Mouse (Mus musculus) hindbrain, postnatal 0 days (tissue): Measurements from ENCODE around the gene Dctd. TPM values are rescaled to one million over a fixed set of nuclear protein-coding genes. Genes with fewer than 3 reads are reported as not detected.

Experiments used
- ATAC-seq: fragments of 200-750 bp; cut with Nextera tagmentation; 2 replicates; pipeline ENCODE4 v1.8.0; 2017; ENCODE audit warnings: mild to moderate bottlenecking, moderate TSS enrichment, moderate library complexity
- DNase-seq: peaks from one replicate; pipeline ENCODE4 v3.0.0-alpha.2; 2015; ENCODE audit warnings: low spot score
- H3K27ac ChIP-seq: fragments of 300-500 bp; sonication (generic); 2 replicates; pipeline ENCODE4 v1.5.1; 2014; ENCODE audit warnings: mild to moderate bottlenecking
- H3K27me3 ChIP-seq: fragments of 300-500 bp; sonication (generic); 2 replicates; pipeline ENCODE4 v1.6.1; 2014; ENCODE audit warnings: low read length, mixed read lengths; ENCODE audit not compliant: insufficient read depth
- H3K36me3 ChIP-seq: fragments of 300-500 bp; sonication (generic); 2 replicates; pipeline ENCODE4 v1.6.1; 2014; ENCODE audit warnings: low read length, mixed read lengths; ENCODE audit not compliant: insufficient read depth
- H3K4me1 ChIP-seq: fragments of 300-500 bp; sonication (generic); 2 replicates; pipeline ENCODE4 v1.6.1; 2014; ENCODE audit warnings: antibody characterized with exemption, low read length, mixed read lengths; ENCODE audit not compliant: insufficient read depth
- H3K4me2 ChIP-seq: fragments of 300-500 bp; sonication (generic); 2 replicates; pipeline ENCODE4 v1.6.1; 2014; ENCODE audit warnings: low read depth, mild to moderate bottlenecking, low read length, moderate library complexity, mixed read lengths
- H3K4me3 ChIP-seq: fragments of 300-500 bp; sonication (generic); 2 replicates; pipeline ENCODE4 v1.5.1; 2014; ENCODE audit warnings: low read length
- H3K9ac ChIP-seq: fragments of 300-500 bp; sonication (generic); replicated peaks from 2 replicates; pipeline ENCODE4 v1.6.1; 2014; ENCODE audit warnings: mild to moderate bottlenecking, low read length, moderate library complexity, mixed read lengths
- H3K9me3 ChIP-seq: fragments of 300-500 bp; sonication (generic); 2 replicates; pipeline ENCODE4 v1.6.1; 2016; ENCODE audit warnings: low read length, mixed read lengths
- CTCF ChIP-seq: IDR thresholded peaks from 2 replicates; pipeline ENCODE4 v1.5.1; 2016; ENCODE audit warnings: antibody characterized with exemption, control low read depth, low read depth
- WGBS: fragments of 180-500 bp; shearing (Covaris S2); extraction: QIAGEN DNeasy Blood & Tissue Kit; methylation state at CpG from one replicate; pipeline ENCODE4 v1.1.7; 2014; 5-methylcytosine and 5-hydroxymethylcytosine counted together
- polyA plus RNA-seq: library from polyadenylated mRNA; unstranded; fragments of >200 nt; fragmentation: Nextera tagmentation; extraction: Ambion mirVana; gene quantifications from 2 replicates; pipeline ENCODE4 v1.2.1, GENCODE M21; 2015
- total RNA-seq: library from RNA; depleted of rRNA; stranded (reverse); fragments of >200 nt; gene quantifications from 2 replicates; pipeline ENCODE4 v1.2.3, GENCODE M21; 2014; rRNA removed

Dctd gene
- 18.4 and 20.1 TPM in 2 replicates for total RNA-seq
- 9.8 TPM in 2 replicates for polyA plus RNA-seq

- Histone ChIP-seq H3K36me3 (no peaks in the 10 kb centered on the region), H3K9ac (peak within 1 kb of the TSS; percentile 28; the same call in 1 of the 2 replicates), H3K4me2 (peak within 1 kb of the TSS; percentile 52), H3K4me1 (0 out of 2 replicates have a peak, but pooled peaks cover 5% of the 10 kb centered on the region), H3K9me3 (no peaks in the 10 kb centered on the region), H3K27me3 (no peaks in the 10 kb centered on the region), H3K4me3 (peak within 1 kb of the TSS; percentile 24), H3K27ac (peak within 1 kb of the TSS; percentile 3; the same call in 1 of the 2 replicates)
- TF ChIP-seq CTCF = no peak
- no peak for DNase-seq
- 89% methylated on average over 12 of the region's 12 CpGs for WGBS
- no peak for ATAC-seq
These were observed at the start of gene Dctd for GRCm38 (mm10) chr8:48098792-48099191. Dctd (plus strand) TSS chr8:48099092.

DNA sequence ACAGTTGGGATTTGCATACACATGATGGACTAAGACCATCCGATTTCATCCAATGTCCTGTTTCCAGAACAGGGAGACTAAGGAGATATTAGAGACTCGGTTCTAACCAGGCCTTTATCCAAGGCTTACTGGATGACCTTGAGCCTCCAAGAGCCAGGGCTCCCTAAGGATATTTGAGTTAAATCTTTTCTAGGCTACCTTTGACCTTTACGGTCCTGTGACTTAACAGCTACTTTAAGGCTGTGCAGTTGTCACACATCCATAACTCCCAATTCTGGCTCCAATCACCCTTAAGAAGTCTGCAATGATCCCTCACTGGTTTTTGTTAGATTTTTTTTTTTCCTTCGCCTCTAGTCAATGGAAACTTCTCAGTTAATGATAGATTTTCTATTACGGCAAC is 45.3 kb upstream of the Dctd start:
- no peak for ATAC-seq
- Histone ChIP-seq H3K4me2 (no peak overlapping the region), H3K27ac (no peak overlapping the region), H3K36me3 (no peaks in the 10 kb centered on the region), H3K4me3 (no peak overlapping the region), H3K4me1 (no peaks in the 10 kb centered on the region), H3K9ac (no peak overlapping the region), H3K9me3 (no peaks in the 10 kb centered on the region), H3K27me3 (no peaks in the 10 kb centered on the region)
- no peak for DNase-seq
- 92% methylated on average over 5 of the region's 5 CpGs for WGBS
- no peak for TF ChIP-seq CTCF

DNA sequence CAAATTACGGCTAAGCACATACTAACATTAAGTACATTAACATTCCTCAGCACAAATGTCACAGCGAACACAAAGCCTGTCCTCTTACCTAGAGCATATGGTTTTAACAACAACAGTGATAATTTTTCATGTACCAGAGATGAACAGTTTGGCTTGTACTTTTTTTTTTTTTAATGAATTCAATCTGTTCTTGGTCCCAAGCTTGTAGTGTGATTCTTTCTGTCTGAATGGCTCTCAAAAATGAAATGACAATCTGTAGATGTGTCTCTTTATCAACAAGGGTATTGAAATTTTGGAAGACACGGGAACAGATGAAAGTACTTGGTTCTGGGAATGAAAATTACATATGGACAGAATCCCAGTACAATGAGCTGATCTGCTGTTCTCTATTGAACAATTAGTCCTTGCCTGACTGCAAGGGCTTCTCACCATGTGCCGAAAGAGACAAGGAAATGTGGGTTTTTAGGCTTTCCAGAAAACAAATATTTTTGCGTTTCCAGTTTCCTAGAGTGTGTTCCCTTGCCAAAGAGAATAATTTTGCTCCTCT is 35.3 kb upstream of the Dctd start:
- no peaks in the 10 kb centered on the region for H3K36me3 ChIP-seq
- H3K27me3 ChIP-seq = no peaks in the 10 kb centered on the region
- H3K9me3 ChIP-seq = no peaks in the 10 kb centered on the region
- no peaks in the 10 kb centered on the region for H3K4me1 ChIP-seq
- H3K4me2 ChIP-seq = no peak overlapping the region
- DNase-seq (no peak), ATAC-seq (no peak)
- 77% methylated on average over 5 of the region's 5 CpGs for WGBS
- H3K9ac ChIP-seq = no peak overlapping the region
- no peak for TF ChIP-seq CTCF
- no peak overlapping the region for H3K4me3 ChIP-seq
- no peak overlapping the region for H3K27ac ChIP-seq

- no peaks in the 10 kb centered on the region for H3K4me1 ChIP-seq
- ATAC-seq (no peak), DNase-seq (no peak)
- H3K27me3 ChIP-seq = no peaks in the 10 kb centered on the region
- H3K36me3 ChIP-seq = no peaks in the 10 kb centered on the region
- H3K4me2 ChIP-seq = no peak overlapping the region
- no peak for TF ChIP-seq CTCF
- H3K27ac ChIP-seq = no peak overlapping the region
- H3K9me3 ChIP-seq = no peaks in the 10 kb centered on the region
- H3K9ac ChIP-seq = no peak overlapping the region
- WGBS = 93% methylated on average over 2 of the region's 2 CpGs
- H3K4me3 ChIP-seq = no peak overlapping the region
These were observed 24.7 kb upstream of the Dctd start for GRCm38 (mm10) chr8:48074149-48074548.

DNA sequence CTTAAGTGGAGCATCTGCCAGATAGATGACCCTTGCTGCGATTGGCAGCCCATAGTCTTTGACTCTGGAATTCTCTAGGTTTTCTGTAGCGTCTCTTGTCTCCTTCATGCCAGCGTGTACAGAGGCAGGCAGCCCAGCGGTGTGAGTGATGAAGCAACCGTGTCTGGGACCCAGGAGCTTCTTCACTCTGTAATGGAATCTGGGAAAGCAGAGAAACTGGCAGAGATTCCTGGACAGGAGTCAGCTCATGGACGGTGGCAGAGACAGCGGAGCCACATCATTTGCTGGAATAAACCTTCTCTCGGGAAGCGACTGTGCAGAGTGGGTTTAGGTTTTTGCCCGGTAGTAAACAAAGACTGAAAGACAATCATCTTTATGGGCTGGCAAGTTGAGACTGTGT is 16.5 kb upstream of the Dctd start:
- H3K27ac ChIP-seq = no peak overlapping the region
- H3K4me3 ChIP-seq = no peak overlapping the region
- no peak overlapping the region for H3K4me2 ChIP-seq
- no peaks in the 10 kb centered on the region for H3K27me3 ChIP-seq
- ATAC-seq (no peak), DNase-seq (peak; percentile 17)
- no peaks in the 10 kb centered on the region for H3K9me3 ChIP-seq
- H3K36me3 ChIP-seq = no peaks in the 10 kb centered on the region
- no peak for TF ChIP-seq CTCF
- no peaks in the 10 kb centered on the region for H3K4me1 ChIP-seq
- no peak overlapping the region for H3K9ac ChIP-seq
- 50% methylated on average over 10 of the region's 10 CpGs for WGBS

- Histone ChIP-seq H3K9ac (no peak overlapping the region), H3K36me3 (no peaks in the 10 kb centered on the region), H3K9me3 (no peaks in the 10 kb centered on the region), H3K4me3 (no peak overlapping the region), H3K4me2 (no peak overlapping the region), H3K4me1 (no peaks in the 10 kb centered on the region), H3K27ac (no peak overlapping the region), H3K27me3 (no peaks in the 10 kb centered on the region)
- TF ChIP-seq CTCF = no peak
- DNase-seq = no peak
- ATAC-seq = no peak
- 82% methylated on average over 8 of the region's 8 CpGs for WGBS
These were observed 8.2 kb upstream of the Dctd start for GRCm38 (mm10) chr8:48090661-48091060.

DNA sequence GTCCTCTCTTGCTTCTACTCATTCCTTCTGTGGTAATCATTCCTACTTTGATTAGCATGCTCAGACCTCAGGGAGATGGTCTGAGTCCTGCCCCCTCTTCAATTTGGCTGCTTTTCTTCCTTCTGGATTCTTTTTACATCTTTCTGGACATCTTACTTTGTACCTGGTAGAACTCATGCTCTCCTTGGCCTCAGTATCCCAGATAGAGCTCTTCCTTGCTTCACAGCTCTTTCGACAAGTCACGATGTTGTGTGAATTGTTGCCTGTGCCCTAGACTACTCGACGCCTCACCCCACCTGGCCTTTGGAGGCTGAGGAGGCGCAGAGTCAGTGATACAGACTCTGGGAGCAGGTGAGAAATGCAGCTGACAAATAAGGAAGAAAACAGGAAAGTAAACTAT is 3.5 kb upstream of the Dctd start:
- H3K27me3 ChIP-seq = no peaks in the 10 kb centered on the region
- H3K9ac ChIP-seq = no peak overlapping the region
- no peak for TF ChIP-seq CTCF
- ATAC-seq = no peak
- 93% methylated on average over 5 of the region's 5 CpGs for WGBS
- H3K4me2 ChIP-seq = no peak overlapping the region
- H3K36me3 ChIP-seq = no peaks in the 10 kb centered on the region
- no peak for DNase-seq
- no peaks in the 10 kb centered on the region for H3K9me3 ChIP-seq
- no peak overlapping the region for H3K27ac ChIP-seq
- 0 out of 2 replicates have a peak, but pooled peaks cover 5% of the 10 kb centered on the region for H3K4me1 ChIP-seq
- H3K4me3 ChIP-seq = no peak overlapping the region
